Mouse (Mus musculus): Measurements from ENCODE around the gene 4931406C07Rik. TPM values are rescaled to one million over a fixed set of nuclear protein-coding genes. Genes with fewer than 3 reads are reported as not detected.

4931406C07Rik gene
- polyA plus RNA-seq, 1 experiment from 2014 or later: 75.9 TPM

DNA sequence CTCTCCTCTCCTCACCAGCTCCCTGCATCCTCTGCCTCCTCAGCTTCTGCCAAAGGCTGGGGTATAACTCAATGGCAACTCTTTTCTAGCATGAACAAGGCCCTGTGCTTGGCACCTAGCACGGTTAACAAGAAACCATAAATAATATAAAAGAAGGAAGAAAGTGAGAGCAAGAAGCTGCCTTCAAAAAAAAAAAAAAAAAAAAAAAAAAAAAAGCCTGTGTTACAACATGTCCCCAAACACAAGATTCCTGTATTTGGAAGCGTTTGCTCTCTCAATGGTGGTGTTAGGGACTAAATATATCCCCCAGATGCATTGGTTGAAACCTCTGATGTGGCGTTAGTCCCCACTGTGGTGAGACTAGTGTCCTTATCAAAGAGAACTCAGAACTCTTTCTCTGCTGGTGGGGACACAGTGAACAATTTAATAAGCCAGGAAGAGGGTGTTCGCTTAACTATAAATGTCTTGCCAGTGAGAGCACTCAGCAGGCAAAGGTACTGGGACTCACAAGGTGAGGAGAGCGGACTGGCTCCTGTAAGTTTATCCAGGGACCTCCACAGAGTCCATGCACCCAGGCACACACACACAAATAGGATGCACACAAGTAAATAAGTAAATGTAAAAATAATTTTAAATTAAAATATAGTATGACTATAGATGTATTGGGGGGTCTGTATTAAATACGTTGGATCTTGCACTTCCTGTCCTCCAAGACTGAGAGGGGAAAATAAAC, 65.2 kb downstream of the 4931406C07Rik start:
- in situ Hi-C loops (cut with MboI; ENCODE audit: low pct_unique_long_range_greater_than_20kb): loop anchor here (10.0 kb wide), 1 partner anchor 254 kb away; the partner anchor contains the start of gene Smco4
- ATAC-seq: no peak
- no peaks in the 10 kb centered on the region for H3K27me3 ChIP-seq
- ChIA-PET POLR2A (no interaction called here), CTCF (interaction anchor here (0.8 to 2.7 kb wide), 8 partner anchors 8 to 103 kb away, joined by 3 to 8 read pairs (median 4); partner anchors contain the start of gene Med17)
- no peak for TF ChIP-seq CTCF (IDR thresholded peaks at IDR 0.05)
- no peak for DNase-seq (ENCODE audit: low read depth, low spot score)

DNA sequence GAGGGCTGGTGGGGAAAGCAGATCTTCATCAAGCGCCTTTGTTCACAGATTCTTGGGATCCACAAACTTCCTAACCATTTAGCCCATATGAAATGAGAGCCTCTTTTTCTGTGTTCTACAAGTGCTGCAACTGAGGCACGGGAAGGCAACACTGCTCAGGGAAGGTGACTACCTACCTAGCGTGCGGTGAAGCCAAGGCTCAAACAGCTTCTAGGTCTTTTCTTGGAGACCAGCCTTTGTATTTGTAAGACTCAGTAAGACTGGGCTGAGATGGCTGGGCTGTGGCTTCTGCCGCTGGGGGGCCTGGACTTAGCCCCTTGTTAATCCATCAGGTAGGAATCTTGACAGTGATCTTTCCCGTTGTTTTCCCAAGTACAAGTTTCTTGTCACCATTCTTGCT, 66.2 kb downstream of the 4931406C07Rik start:
- TF ChIP-seq CTCF (IDR thresholded peaks at IDR 0.05): no peak
- H3K27me3 ChIP-seq: no peaks in the 10 kb centered on the region
- ChIA-PET POLR2A (no interaction called here), CTCF (no interaction called here)
- ATAC-seq (no peak), DNase-seq (ENCODE audit: low read depth, low spot score) (no peak)
- in situ Hi-C loops (cut with MboI; ENCODE audit: low pct_unique_long_range_greater_than_20kb): loop anchor here (10.0 kb wide), 1 partner anchor 255 kb away; the partner anchor contains the start of gene Smco4

DNA sequence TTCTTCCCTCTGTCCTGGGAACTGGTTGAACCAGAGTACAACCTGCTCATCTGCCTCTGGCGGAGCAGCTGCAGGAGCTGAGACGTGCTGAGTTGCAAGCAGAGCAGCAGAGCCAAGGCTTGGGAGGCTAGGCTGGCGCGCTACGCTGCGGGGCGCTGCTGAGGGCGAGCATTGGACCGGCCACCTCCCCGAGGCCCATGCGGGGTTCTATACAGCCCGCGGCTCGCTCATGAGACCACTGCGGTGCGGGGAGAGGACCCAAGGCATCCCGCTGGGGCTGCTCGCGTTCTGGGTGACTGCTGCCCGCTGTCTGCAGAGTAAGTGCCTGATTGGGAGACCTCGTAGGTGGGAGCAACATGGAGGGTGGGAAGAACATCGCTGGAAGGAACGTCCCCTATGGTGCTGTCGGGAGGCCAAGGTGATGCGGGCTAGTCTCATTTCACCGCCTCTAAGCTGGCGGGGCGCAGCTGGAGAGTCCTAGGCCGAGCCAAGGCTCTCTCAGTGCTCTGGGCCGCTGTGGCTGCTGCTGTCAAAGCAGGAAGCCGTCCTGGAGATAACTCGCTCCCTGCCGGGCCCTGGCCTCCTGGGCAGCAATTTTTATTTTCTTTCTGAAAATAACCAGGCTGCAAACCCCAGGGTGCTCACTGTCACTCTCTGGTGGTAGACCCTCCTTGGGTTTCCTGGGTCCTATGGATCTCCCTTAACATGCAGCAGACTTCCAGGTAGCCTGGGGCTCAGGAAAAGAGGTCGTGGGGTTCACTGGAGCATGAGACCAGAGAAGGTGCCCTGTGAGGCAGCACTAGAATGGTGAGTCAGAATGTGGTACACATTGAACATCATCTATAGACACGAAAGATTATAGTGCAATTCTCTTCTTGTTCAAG, 67.0 kb downstream of the 4931406C07Rik start, which contains the start of gene Vstm5:
Vstm5 (plus strand) TSS at position 4 of the 884 bp plus-strand sequence.
- no peak for TF ChIP-seq CTCF (IDR thresholded peaks at IDR 0.05)
- DNase-seq (ENCODE audit: low read depth, low spot score) (no peak), ATAC-seq (no peak)
- no peaks in the 10 kb centered on the region for H3K27me3 ChIP-seq
- POLR2A ChIA-PET: no interaction called here
- CTCF ChIA-PET: interaction anchor here (1.4 kb wide), 1 partner anchor 8 kb away, joined by 5 read pairs; no protein-coding TSS in a partner anchor
- in situ Hi-C loops (cut with MboI; ENCODE audit: low pct_unique_long_range_greater_than_20kb): no loop called here

DNA sequence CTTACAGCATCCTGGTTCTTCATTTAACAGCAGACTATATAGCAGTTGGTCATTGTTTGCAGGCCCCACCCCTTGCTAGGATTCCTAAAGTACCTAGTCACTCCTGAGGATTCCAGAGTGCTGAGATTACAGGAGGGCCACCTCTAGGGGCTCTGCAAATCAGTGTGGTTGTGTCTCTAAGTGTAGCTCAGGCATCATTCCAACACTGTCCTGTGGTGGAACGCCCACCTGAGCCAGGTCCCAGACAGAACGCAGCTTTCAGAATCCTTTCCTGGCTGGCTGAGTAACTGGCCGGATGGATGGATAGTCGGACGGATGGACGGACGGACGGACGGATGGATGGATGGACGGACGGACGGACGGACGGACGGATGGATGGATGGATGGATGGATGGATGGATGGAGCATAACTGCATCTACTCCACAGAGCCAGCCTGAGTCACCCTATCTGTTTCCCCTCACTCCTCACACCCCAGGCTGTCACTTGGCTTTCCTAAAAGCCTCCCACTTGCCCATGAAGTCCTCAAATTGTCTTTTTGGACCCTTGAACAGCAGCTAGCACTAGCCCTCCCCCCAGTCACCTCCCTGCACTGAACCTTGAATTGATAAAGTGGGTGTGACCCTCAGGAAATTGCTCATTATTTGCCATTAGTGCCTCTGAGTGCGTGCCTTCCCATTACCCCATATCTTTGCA, 67.8 kb downstream of the 4931406C07Rik start:
- H3K27me3 ChIP-seq: no peaks in the 10 kb centered on the region
- DNase-seq (ENCODE audit: low read depth, low spot score) (no peak), ATAC-seq (peak; percentile 46)
- TF ChIP-seq CTCF (IDR thresholded peaks at IDR 0.05): no peak
- in situ Hi-C loops (cut with MboI; ENCODE audit: low pct_unique_long_range_greater_than_20kb): no loop called here
- ChIA-PET CTCF (interaction anchor here (1.3 to 1.4 kb wide), 2 partner anchors 9 to 11 kb away, joined by 3 to 5 read pairs; no protein-coding TSS in a partner anchor), POLR2A (no interaction called here)

DNA sequence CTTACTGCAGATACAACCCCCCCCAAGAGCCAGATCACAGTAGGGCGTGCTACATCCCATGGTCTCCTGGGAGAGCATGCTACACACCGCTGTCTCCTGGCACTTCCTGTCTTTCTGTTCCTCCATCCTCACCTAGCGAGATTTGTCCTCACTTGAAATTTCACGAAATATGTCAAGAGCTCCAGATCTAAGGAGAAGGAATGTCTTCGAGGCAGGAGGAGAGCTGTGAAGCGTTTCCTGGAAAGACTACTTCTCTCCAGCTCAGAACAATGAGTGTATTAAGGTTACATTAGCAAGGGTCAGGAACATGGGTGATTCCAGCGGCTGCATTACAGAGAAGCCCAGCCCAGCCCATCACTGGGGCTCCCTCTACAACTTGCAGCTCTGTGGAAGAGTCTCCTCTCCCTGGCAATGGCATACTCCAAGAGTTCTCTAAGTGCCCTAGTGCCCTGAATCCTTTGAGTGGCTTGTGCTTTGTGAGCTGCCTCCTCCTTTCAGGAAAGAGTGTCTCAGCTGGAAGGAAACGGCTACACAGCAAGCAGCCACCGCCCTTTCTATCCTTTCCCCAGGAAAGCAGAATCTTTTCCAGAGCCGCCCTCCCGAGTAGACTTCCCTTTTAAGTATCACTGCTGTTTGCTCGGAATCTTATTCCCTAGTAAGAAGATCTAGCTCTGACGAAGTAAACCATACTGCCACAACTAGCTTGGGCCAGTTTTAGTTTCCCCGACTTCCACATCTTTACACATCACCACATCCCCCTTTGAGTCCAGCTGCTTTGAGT, 68.5 kb downstream of the 4931406C07Rik start:
- no peak for TF ChIP-seq CTCF (IDR thresholded peaks at IDR 0.05)
- DNase-seq (ENCODE audit: low read depth, low spot score) (no peak), ATAC-seq (no peak)
- ChIA-PET CTCF (interaction anchor here (1.3 to 1.5 kb wide), 3 partner anchors 8 to 12 kb away, joined by 3 to 5 read pairs (median 4); no protein-coding TSS in a partner anchor), POLR2A (interaction anchor here (0.6 kb wide), 1 partner anchor 41 kb away, joined by 5 read pairs; no protein-coding TSS in a partner anchor)
- in situ Hi-C loops (cut with MboI; ENCODE audit: low pct_unique_long_range_greater_than_20kb): no loop called here
- no peaks in the 10 kb centered on the region for H3K27me3 ChIP-seq

DNA sequence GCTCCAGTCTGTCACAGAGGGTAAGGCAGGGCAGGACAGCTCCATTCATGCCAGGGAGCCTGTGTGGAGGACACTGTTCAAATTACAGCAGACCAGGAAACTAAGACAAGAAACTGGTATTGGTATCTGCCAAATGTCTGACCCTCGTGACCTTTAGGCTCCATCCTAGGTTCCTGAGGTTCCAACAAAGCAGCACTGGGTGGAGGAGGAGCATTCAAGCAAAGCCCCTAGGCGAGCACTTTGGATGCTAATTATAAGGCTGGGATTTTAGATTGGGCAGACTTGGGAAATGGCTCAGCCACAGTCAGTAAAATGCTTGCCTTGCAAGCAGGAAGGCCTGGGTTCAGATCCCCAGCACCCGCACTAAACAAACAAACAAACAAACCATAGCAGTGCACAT, 70.3 kb downstream of the 4931406C07Rik start:
- ATAC-seq (no peak), DNase-seq (ENCODE audit: low read depth, low spot score) (no peak)
- no peak for TF ChIP-seq CTCF (IDR thresholded peaks at IDR 0.05)
- H3K27me3 ChIP-seq: no peaks in the 10 kb centered on the region
- in situ Hi-C loops (cut with MboI; ENCODE audit: low pct_unique_long_range_greater_than_20kb): no loop called here
- CTCF ChIA-PET: no interaction called here
- POLR2A ChIA-PET: no interaction called here

DNA sequence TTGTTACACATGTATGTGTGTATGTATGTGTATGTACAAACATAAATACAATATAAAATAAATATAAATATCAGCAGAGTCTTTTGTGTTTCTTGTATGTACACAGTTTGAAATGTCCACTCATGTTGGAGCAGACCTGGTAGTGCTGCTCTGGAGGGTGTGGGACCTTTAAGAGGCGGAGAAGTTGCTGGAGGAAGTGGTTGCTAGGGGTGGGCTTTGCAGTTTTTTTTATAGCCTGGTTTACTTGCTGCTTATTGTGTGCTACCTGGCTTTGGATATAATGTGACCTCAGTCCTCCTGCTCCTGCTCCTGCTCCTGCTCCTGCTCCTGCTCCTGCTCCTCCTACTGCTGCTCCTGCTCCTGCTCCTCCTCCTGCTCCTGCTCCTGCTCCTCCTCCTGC, 72.6 kb downstream of the 4931406C07Rik start:
- DNase-seq (ENCODE audit: low read depth, low spot score) (no peak), ATAC-seq (no peak)
- in situ Hi-C loops (cut with MboI; ENCODE audit: low pct_unique_long_range_greater_than_20kb): no loop called here
- TF ChIP-seq CTCF (IDR thresholded peaks at IDR 0.05): no peak
- POLR2A ChIA-PET: no interaction called here
- CTCF ChIA-PET: interaction anchor here (1.3 kb wide), 1 partner anchor 8 kb away, joined by 3 read pairs; no protein-coding TSS in a partner anchor
- no peaks in the 10 kb centered on the region for H3K27me3 ChIP-seq

Other genes starting within 250 kb of the 4931406C07Rik start
- gene Hephl1, start 194.3 kb downstream of the 4931406C07Rik start, polyA plus RNA-seq (2021): not detected
- 0.03 TPM for gene Vstm5, start 67.4 kb downstream of the 4931406C07Rik start, polyA plus RNA-seq (2021)
- 46.1 TPM for gene Med17, start 26.5 kb downstream of the 4931406C07Rik start, polyA plus RNA-seq (2021)
- 63.1 TPM for gene Taf1d, start 234 bp downstream of the 4931406C07Rik start, polyA plus RNA-seq (2021)
- 17.3 TPM for gene Cep295, start 51.3 kb upstream of the 4931406C07Rik start, polyA plus RNA-seq (2021)
- 15.8 TPM for gene Smco4, start 187.0 kb upstream of the 4931406C07Rik start, polyA plus RNA-seq (2021)